Mouse (Mus musculus): ENCODE results near the gene Tbk1.

DNA sequence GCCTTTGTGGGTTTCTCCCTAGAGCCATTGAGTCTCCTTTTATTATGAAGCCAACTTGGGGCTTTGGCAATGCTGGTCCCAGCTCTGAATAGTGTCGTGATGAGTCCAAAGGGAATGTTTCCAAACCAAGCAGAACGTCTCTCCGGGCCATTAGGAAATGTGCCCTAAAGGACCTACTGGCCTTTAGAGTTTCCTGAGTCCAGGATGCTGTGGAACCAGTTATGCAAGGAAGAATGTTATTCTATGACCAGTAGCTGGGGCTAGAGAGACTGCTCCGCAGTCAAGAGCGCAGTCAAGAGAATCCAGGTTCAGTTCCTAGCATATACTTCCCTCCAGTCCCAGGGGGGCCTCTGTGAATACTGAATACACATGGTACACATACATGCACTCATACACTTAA lies 86.6 kb downstream of the Tbk1 start:
- TF ChIP-seq CTCF (IDR thresholded peaks at IDR 0.05; ENCODE audit: insufficient read depth, low read depth, low read length) (no peak), POLR2A (IDR thresholded peaks at IDR 0.05; ENCODE audit: insufficient read depth, low read depth, low read length) (no peak)
